Mouse (Mus musculus) thymus, adult 2 months (tissue): ENCODE measurements around the gene Pacs2. TPM values are rescaled to one million over a fixed set of nuclear protein-coding genes. Genes with fewer than 3 reads are reported as not detected.

Experiments used
- DNase-seq: peaks from one replicate; pipeline ENCODE4 v3.0.0; 2021
- H3K27ac ChIP-seq: fragments of 200-500 bp; 2 replicates; pipeline ENCODE4 v1.5.1; 2012; ENCODE audit warnings: low read length, control low read depth; ENCODE audit not compliant: control insufficient read depth, insufficient read depth
- H3K27me3 ChIP-seq: fragments of 200-500 bp; 2 replicates; pipeline ENCODE4 v1.6.1; 2012; ENCODE audit warnings: mild to moderate bottlenecking, low read length, moderate library complexity, mixed read lengths; ENCODE audit not compliant: control insufficient read depth, insufficient read depth
- H3K36me3 ChIP-seq: fragments of 200-500 bp; 2 replicates; pipeline ENCODE4 v1.6.1; 2012; ENCODE audit warnings: mild to moderate bottlenecking, low read length, moderate library complexity; ENCODE audit not compliant: control insufficient read depth, insufficient read depth
- H3K4me1 ChIP-seq: fragments of 200-500 bp; replicated peaks from 2 replicates; pipeline ENCODE4 v1.6.1; 2012; ENCODE audit warnings: low read length; ENCODE audit not compliant: control insufficient read depth, insufficient read depth
- H3K4me3 ChIP-seq: fragments of 200-500 bp; 2 replicates; pipeline ENCODE4 v1.5.1; 2012; ENCODE audit warnings: mild to moderate bottlenecking, low read length, control low read depth, moderate library complexity; ENCODE audit not compliant: control insufficient read depth, insufficient read depth
- CTCF ChIP-seq: fragments of 200-500 bp; IDR thresholded peaks from 2 replicates; pipeline ENCODE4 v1.5.1; 2012; ENCODE audit warnings: mild to moderate bottlenecking, control low read depth, low read length, moderate library complexity, borderline replicate concordance; ENCODE audit not compliant: control insufficient read depth, poor library complexity, insufficient read depth; ENCODE audit errors: extremely low read depth
- POLR2A ChIP-seq: fragments of 200-500 bp; IDR thresholded peaks from 2 replicates; pipeline ENCODE4 v1.6.1; 2012; ENCODE audit warnings: mild to moderate bottlenecking, low read length, control low read depth, moderate library complexity; ENCODE audit not compliant: control insufficient read depth, poor library complexity, insufficient read depth; ENCODE audit errors: extremely low read depth
- WGBS: fragments of 180-500 bp; shearing (Covaris S2); methylation state at CpG from one replicate; pipeline ENCODE4 v1.1.7; 2018; 5-methylcytosine and 5-hydroxymethylcytosine counted together
- polyA plus RNA-seq: library from polyadenylated mRNA; depleted of rRNA; stranded (reverse); fragments of >200 nt; gene quantifications from 2 replicates; pipeline ENCODE4 v1.2.3, GENCODE M21; 2012

The Pacs2 gene
- polyA plus RNA-seq, 1 experiment = 60.3 TPM

- Histone ChIP-seq H3K36me3 (peaks cover 4% of the 10 kb centered on the region; the same call in 1 of the 2 replicates), H3K27ac (no peak overlapping the region), H3K4me3 (no peak overlapping the region), H3K27me3 (no peaks in the 10 kb centered on the region), H3K4me1 (peaks cover 1% of the 10 kb centered on the region; the same call in 1 of the 2 replicates)
- DNase-seq = no peak
- WGBS = 95% methylated on average over 9 of the region's 9 CpGs
- no peak for TF ChIP-seq CTCF
- no peak for TF ChIP-seq POLR2A
Observed at GRCm38 (mm10) chr12:113061606-113062005, 47.3 kb downstream of the Pacs2 start.

GRCm38 (mm10) chr12:113062201-113062600 is 47.9 kb downstream of the Pacs2 start:
- no peak for TF ChIP-seq POLR2A
- no peak for TF ChIP-seq CTCF
- no peak overlapping the region for H3K27ac ChIP-seq
- no peaks in the 10 kb centered on the region for H3K4me1 ChIP-seq
- peaks cover 4% of the 10 kb centered on the region; the same call in 1 of the 2 replicates for H3K36me3 ChIP-seq
- H3K4me3 ChIP-seq = no peak overlapping the region
- DNase-seq = no peak
- no peaks in the 10 kb centered on the region for H3K27me3 ChIP-seq
- 91% methylated on average over 10 of the region's 10 CpGs for WGBS

DNA sequence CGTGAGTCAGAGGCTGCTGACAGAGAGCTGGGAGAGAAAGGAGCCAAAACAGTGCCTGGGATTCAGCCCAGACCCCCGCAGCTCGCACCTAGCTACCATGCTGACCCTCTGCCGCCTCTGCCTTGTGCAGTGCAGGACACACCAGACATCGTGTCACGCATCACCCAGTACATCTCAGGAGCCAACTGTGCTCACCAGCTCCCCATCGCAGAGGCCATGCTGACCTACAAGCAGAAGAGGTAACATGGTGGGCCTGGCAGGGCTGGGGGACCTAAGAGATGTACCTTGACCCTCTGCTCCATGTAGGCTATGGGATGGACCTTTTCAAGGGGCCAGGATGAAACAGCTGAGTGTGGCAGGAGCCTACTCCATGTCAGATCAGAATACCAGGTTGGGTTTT is 49.4 kb downstream of the Pacs2 start:
- no peak for DNase-seq
- Histone ChIP-seq H3K27ac (no peak overlapping the region), H3K4me1 (no peaks in the 10 kb centered on the region), H3K4me3 (no peak overlapping the region), H3K36me3 (no peaks in the 10 kb centered on the region; the same call in 1 of the 2 replicates), H3K27me3 (no peaks in the 10 kb centered on the region)
- 95% methylated on average over 7 of the region's 7 CpGs for WGBS
- no peak for TF ChIP-seq CTCF
- no peak for TF ChIP-seq POLR2A

DNA sequence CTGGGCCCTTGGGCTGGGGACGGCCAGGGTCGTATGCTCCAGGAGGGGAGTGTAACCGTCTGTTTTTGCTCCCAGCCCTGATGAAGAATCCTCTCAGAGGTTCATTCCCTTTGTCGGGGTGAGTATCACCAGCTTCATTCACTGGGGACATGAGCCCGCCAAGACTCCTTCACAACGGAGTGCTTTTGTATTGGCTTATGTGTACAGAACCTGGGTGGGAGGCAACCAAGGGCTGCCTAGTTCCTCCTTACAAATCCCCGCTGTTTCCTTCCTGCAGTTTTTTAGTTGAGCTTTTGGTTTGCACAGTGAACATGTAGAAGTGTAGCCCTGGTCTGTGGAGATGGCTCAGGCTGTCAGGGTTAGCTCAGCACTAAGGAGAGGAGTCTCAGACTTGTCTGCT is 53.7 kb downstream of the Pacs2 start:
- no peak for TF ChIP-seq CTCF
- no peak for TF ChIP-seq POLR2A
- 68% methylated on average over 7 of the region's 7 CpGs for WGBS
- H3K27ac ChIP-seq = no peak overlapping the region
- no peaks in the 10 kb centered on the region for H3K36me3 ChIP-seq
- no peak for DNase-seq
- no peaks in the 10 kb centered on the region for H3K27me3 ChIP-seq
- H3K4me1 ChIP-seq = no peaks in the 10 kb centered on the region
- no peak overlapping the region for H3K4me3 ChIP-seq

DNA sequence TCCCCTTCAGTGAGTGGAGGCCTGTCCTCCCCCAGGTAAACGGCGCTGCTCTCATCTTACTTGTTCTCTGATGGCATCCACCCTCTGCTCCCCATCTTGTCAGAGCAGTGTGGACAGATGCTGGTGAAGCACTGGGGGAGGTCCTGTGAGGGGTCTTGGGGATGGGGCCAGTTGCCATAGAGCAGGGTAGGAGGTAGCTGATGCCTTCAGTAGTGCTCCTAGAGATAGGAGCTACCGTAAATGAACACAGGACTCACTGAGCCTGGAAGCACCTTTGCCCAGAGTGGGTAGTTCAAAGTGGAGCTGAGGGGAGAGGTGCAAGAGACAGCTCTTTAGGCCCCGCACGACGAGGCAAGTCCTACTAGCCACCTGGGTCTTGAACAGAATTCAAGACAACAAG is 55.1 kb downstream of the Pacs2 start:
- Histone ChIP-seq H3K36me3 (no peaks in the 10 kb centered on the region), H3K27me3 (no peaks in the 10 kb centered on the region), H3K4me3 (no peak overlapping the region), H3K27ac (no peak overlapping the region), H3K4me1 (peaks cover 12% of the 10 kb centered on the region)
- WGBS = 97% methylated on average over 6 of the region's 6 CpGs
- no peak for DNase-seq
- TF ChIP-seq POLR2A = no peak
- TF ChIP-seq CTCF = no peak

DNA sequence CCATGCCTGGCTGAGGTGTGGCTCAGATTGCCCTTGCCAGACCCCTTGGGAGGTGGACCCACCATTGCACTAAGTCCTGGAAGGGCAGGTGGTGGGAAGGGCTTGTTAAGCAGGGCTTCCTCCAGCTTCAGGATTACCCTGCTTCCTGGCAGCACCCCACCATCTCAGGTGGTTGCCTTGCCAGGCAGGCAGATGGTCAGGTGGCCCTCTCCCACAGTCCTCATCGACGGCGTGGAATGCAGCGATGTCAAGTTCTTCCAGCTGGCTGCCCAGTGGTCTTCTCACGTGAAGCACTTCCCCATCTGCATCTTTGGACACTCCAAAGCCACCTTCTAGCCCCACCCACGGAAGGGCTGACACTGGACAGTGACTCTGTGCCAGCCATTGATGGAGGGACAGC is 57.0 kb downstream of the Pacs2 start:
- Histone ChIP-seq H3K27ac (no peak overlapping the region), H3K4me3 (no peak overlapping the region), H3K4me1 (peaks cover 18% of the 10 kb centered on the region), H3K27me3 (no peaks in the 10 kb centered on the region), H3K36me3 (no peaks in the 10 kb centered on the region)
- WGBS = 91% methylated on average over 6 of the region's 6 CpGs
- TF ChIP-seq CTCF = no peak
- no peak for TF ChIP-seq POLR2A
- DNase-seq = no peak

- H3K4me3 ChIP-seq = no peak overlapping the region
- no peaks in the 10 kb centered on the region for H3K36me3 ChIP-seq
- TF ChIP-seq CTCF = no peak
- no peak for TF ChIP-seq POLR2A
- no peak overlapping the region for H3K27ac ChIP-seq
- peaks cover 18% of the 10 kb centered on the region for H3K4me1 ChIP-seq
- no peak for DNase-seq
- no peaks in the 10 kb centered on the region for H3K27me3 ChIP-seq
- WGBS = 92% methylated on average over 6 of the region's 6 CpGs
Observed at GRCm38 (mm10) chr12:113071827-113072226, 57.5 kb downstream of the Pacs2 start.
